Mouse (Mus musculus): ENCODE results near the gene Faxc. TPM values are rescaled to one million over a fixed set of nuclear protein-coding genes. Genes with fewer than 3 reads are reported as not detected.

Gene Faxc
- polyA plus RNA-seq, 1 experiment from 2014 or later: 7.3 TPM

Other genes with a start within 250 kb of the Faxc start
- not detected in 2 replicates for gene Prdm13, start 245.4 kb upstream of the Faxc start, polyA plus RNA-seq (2015; fragmentation: Nextera tagmentation; extraction: Ambion mirVana)
- gene Ccnc, start 203.6 kb upstream of the Faxc start, polyA plus RNA-seq (2015; fragmentation: Nextera tagmentation; extraction: Ambion mirVana): 41.0 and 45.0 TPM in 2 replicates
- 8.2 and 11.5 TPM in 2 replicates for gene Usp45, start 164.2 kb upstream of the Faxc start, polyA plus RNA-seq (2015; fragmentation: Nextera tagmentation; extraction: Ambion mirVana)
- 6.4 and 7.8 TPM in 2 replicates for gene Tstd3, start 164.1 kb upstream of the Faxc start, polyA plus RNA-seq (2015; fragmentation: Nextera tagmentation; extraction: Ambion mirVana)
- 193 and 199 TPM in 2 replicates for gene Pnisr, start 83.7 kb upstream of the Faxc start, polyA plus RNA-seq (2015; fragmentation: Nextera tagmentation; extraction: Ambion mirVana)
- gene Coq3, start 51.7 kb upstream of the Faxc start, polyA plus RNA-seq (2015; fragmentation: Nextera tagmentation; extraction: Ambion mirVana): 12.7 and 13.6 TPM in 2 replicates

All from limb, embryonic 13.5 days (tissue).